Mouse (Mus musculus) embryonic facial prominence, embryonic 11.5 days (tissue): ENCODE measurements around the gene Xrcc3. TPM values are rescaled to one million over a fixed set of nuclear protein-coding genes. Genes with fewer than 3 reads are reported as not detected.

Experiments
- ATAC-seq: fragments of 200-750 bp; cut with Nextera tagmentation; replicated peaks from 2 replicates; pipeline ENCODE4 v1.8.0; 2017; ENCODE audit warnings: low read depth; ENCODE audit not compliant: insufficient number of reproducible peaks, low FRiP score, low TSS enrichment
- DNase-seq: peaks from one replicate; pipeline ENCODE4 v3.0.0-alpha.2; 2015; ENCODE audit warnings: low spot score
- H3K27ac ChIP-seq: fragments of 300-500 bp; sonication (generic); replicated peaks from 2 replicates; pipeline ENCODE4 v1.5.1; 2014; ENCODE audit warnings: mild to moderate bottlenecking, low read depth, low read length, control low read depth
- H3K27me3 ChIP-seq: fragments of 300-500 bp; sonication (generic); 2 replicates; pipeline ENCODE4 v1.6.1; 2014; ENCODE audit warnings: mild to moderate bottlenecking, low read length, moderate library complexity, mixed read lengths; ENCODE audit not compliant: control insufficient read depth, insufficient read depth
- H3K36me3 ChIP-seq: fragments of 300-500 bp; sonication (generic); replicated peaks from 2 replicates; pipeline ENCODE4 v1.6.1; 2014; ENCODE audit warnings: low read depth, mild to moderate bottlenecking, low read length, moderate library complexity, mixed read lengths; ENCODE audit not compliant: control insufficient read depth, insufficient read depth
- H3K4me1 ChIP-seq: fragments of 300-500 bp; sonication (generic); 2 replicates; pipeline ENCODE4 v1.6.1; 2014; ENCODE audit warnings: low read length, mixed read lengths; ENCODE audit not compliant: control insufficient read depth, insufficient read depth
- H3K4me2 ChIP-seq: fragments of 300-500 bp; sonication (generic); 2 replicates; pipeline ENCODE4 v1.6.1; 2014; ENCODE audit warnings: low read depth, mild to moderate bottlenecking, control low read depth, low read length, moderate library complexity
- H3K4me3 ChIP-seq: fragments of 300-500 bp; sonication (generic); 2 replicates; pipeline ENCODE4 v1.5.1; 2014; ENCODE audit warnings: low read depth, low read length, control low read depth
- H3K9ac ChIP-seq: fragments of 300-500 bp; sonication (generic); replicated peaks from 2 replicates; pipeline ENCODE4 v1.6.1; 2014; ENCODE audit warnings: mild to moderate bottlenecking, control low read depth, low read length
- H3K9me3 ChIP-seq: fragments of 300-500 bp; sonication (generic); replicated peaks from 2 replicates; pipeline ENCODE4 v1.6.1; 2016; ENCODE audit warnings: mild to moderate bottlenecking, low read length, inconsistent platforms, mixed read lengths; ENCODE audit not compliant: control insufficient read depth
- WGBS: fragments of 180-500 bp; shearing (Covaris S2); extraction: QIAGEN DNeasy Blood & Tissue Kit; methylation state at CpG from one replicate; pipeline ENCODE4 v1.1.7; 2014; 5-methylcytosine and 5-hydroxymethylcytosine counted together
- polyA plus RNA-seq: library from polyadenylated mRNA; unstranded; fragments of >200 nt; fragmentation: Nextera tagmentation; extraction: Ambion mirVana; gene quantifications from 2 replicates; pipeline ENCODE4 v1.2.1, GENCODE M21; 2014

Gene Xrcc3
- polyA plus RNA-seq, 1 experiment from 2014 or later = 12.7 TPM

DNA sequence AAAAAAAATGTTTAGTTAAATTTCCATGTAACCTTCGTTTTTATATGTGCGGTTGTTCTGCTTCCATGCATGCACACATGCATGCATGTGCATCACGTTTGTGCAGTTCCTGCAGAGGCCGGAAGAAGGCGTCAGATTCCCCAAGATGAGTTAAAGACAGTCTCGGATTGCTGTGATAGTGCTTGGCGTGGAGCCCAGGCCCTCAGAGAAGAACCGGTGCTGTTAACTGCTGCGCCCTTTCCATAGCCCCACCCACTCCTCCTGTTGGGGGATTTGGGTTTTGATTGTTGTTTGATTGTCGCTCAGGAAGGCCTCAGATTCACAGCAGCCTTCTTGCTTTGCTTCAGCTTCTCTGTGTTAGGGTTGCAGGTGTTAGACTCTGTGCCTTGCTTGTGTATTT lies 44.4 kb downstream of the Xrcc3 start:
- DNase-seq = peak; percentile 6
- H3K4me2 ChIP-seq = no peak overlapping the region
- peaks cover 4% of the 10 kb centered on the region for H3K36me3 ChIP-seq
- H3K27me3 ChIP-seq = no peaks in the 10 kb centered on the region
- H3K9me3 ChIP-seq = no peaks in the 10 kb centered on the region
- H3K4me3 ChIP-seq = no peak overlapping the region
- no peaks in the 10 kb centered on the region for H3K4me1 ChIP-seq
- no peak overlapping the region for H3K27ac ChIP-seq
- 45% methylated on average over 10 of the region's 10 CpGs for WGBS
- no peak overlapping the region for H3K9ac ChIP-seq
- ATAC-seq = no peak

DNA sequence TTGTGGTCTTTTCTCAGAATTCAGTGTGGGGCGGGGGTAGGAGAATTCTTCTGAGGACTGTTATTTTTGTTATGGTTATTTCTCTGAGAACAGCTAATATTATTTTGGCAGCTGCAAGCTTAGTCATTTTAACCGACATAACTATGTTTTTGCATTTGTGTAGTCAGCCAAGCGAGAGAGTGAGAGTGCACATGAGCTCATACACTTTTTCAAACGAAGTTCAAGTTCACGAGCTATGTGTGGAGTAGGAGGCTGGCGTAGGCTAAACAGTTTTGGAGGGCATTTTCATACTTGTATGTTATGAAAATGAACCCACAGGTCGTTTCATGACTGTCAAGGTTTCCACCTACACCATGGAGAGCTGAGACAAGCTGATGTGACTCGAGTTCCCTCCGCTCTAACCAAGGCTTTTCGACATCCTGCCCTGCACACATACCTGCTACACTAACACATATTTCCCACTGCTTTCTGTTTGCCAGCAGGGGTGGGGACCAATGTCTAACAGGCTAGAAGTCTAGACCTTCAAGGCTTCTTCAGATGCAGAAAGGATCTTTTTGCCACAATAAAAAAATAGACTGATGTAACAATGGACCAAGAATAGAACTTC lies 45.2 kb downstream of the Xrcc3 start:
- H3K9ac ChIP-seq = no peak overlapping the region
- 93% methylated on average over 10 of the region's 10 CpGs for WGBS
- H3K4me1 ChIP-seq = no peaks in the 10 kb centered on the region
- DNase-seq (no peak), ATAC-seq (no peak)
- H3K36me3 ChIP-seq = no peaks in the 10 kb centered on the region; the same call in 1 of the 2 replicates
- H3K27ac ChIP-seq = no peak overlapping the region
- no peak overlapping the region for H3K4me2 ChIP-seq
- H3K4me3 ChIP-seq = no peak overlapping the region
- no peaks in the 10 kb centered on the region for H3K9me3 ChIP-seq
- H3K27me3 ChIP-seq = no peaks in the 10 kb centered on the region

DNA sequence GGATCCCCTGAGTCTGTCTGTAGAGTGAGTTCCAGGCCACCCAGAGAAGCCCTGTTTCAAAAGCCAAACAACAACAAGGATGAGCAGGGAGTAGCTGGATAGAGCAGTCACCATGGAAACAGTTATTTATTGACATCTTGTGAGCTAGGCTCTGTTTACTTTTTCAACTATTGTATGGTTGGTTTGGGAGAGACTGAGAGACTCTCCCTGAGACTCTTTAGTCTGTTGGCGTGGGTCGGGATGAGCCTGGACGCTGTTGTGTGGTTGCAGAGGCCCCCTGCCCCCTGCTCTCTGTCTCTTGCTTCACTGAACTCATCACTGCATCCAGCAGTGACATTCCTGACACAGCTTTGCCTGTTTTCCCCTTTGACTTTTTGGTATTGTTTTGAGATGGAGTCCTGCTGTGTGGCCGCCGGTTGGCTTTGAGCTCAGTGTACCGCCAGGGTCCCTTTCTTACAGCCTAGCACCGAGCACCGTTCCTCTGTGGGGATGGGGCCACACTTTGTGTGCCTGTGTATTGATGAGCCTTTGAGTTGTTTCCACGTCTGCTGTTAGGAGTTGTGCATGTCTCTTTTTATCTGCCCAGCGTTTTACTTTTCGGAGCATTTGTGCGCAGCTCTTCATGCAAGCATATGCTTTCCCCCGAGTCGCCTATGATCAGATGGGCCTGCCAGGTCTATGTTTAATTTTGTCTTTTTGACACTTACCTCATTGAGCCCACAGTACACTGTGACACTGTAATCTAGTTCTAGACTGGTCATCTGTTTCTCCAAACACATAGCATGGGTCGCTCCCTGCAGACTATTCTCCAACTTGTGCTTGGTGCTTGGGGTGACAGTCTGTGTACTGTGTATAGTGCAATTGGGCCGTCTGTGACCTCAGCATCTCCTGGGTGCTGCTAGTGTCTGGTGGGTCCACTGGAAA lies 47.1 kb downstream of the Xrcc3 start:
- Histone ChIP-seq H3K4me1 (no peaks in the 10 kb centered on the region), H3K4me3 (no peak overlapping the region), H3K27ac (no peak overlapping the region), H3K4me2 (no peak overlapping the region), H3K36me3 (no peaks in the 10 kb centered on the region), H3K27me3 (no peaks in the 10 kb centered on the region), H3K9ac (peak overlapping the region; percentile 18; the same call in 1 of the 2 replicates), H3K9me3 (no peaks in the 10 kb centered on the region)
- WGBS = 45% methylated on average over 16 of the region's 16 CpGs
- 0 out of 2 replicates have a peak, but pooled peaks have one; percentile 53 for ATAC-seq
- DNase-seq = no peak

DNA sequence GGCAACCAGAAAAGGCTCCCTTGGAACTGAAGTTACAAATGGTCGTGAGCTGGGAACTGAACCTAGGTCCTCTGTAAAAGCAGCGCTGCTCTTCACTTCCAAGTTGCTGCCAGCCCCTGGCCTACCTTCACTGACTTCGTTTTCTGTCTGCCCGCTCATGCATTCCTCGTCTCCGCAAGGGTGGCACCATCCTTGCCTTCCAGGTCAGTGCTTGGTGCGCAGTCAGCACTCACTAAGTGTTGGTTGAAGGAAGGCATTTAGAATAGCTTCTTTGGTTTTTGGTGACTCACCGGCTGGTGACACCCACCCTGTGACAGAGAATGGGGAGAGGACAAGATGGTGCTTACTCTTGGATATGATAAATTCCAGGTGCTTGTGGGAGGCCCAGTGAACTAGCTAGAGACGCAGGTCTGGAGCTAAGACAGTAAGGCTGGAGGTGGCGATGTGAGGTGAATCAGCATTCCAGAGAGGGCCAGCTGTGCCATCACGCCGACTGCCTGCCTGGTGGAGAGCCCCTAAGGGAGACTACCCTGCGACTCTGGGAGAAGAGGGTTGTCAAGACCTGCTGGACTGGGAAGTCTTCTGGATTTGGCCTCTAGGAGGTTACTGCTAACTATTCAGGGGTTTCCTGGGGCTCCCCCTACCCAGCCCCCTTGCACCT lies 50.9 kb downstream of the Xrcc3 start:
- WGBS = 88% methylated on average over 13 of the region's 13 CpGs
- H3K36me3 ChIP-seq = no peaks in the 10 kb centered on the region
- no peak overlapping the region for H3K4me3 ChIP-seq
- H3K9ac ChIP-seq = no peak overlapping the region
- no peak overlapping the region for H3K27ac ChIP-seq
- H3K9me3 ChIP-seq = no peaks in the 10 kb centered on the region
- peaks cover 2% of the 10 kb centered on the region; the same call in 1 of the 2 replicates for H3K4me1 ChIP-seq
- H3K4me2 ChIP-seq = no peak overlapping the region
- no peaks in the 10 kb centered on the region for H3K27me3 ChIP-seq
- ATAC-seq (no peak), DNase-seq (no peak)

DNA sequence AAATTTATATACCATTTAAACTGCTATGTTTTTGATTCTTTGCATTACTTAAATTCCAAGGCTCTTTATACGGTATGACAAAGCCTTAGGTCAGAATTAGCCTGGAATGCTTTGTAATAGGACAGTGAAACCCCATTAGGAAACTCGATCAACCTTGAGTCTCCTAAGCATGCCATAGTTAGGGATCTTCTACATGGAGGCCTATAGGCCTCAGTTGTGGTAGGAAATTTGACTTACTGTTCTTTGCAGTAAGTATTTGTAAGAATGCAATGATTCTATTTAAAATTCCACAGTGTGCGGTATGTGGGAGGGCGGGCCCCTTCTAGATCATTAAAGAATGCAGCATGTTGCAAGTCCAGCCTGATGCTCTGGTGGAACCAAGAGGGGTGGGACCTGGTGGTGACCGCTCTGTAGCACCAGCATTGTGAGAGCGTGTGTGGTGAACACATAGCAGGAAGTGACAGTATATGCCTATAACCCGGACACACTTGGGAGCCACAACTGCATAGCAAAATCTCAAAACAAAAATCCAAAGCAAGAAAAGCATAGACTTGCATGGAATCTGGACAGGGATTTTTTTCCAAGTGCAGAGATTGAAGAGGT lies 53.3 kb downstream of the Xrcc3 start:
- ATAC-seq (no peak), DNase-seq (no peak)
- H3K9ac ChIP-seq = no peak overlapping the region
- H3K4me3 ChIP-seq = peak overlapping the region; percentile 91; the same call in 1 of the 2 replicates
- 78% methylated on average over 7 of the region's 7 CpGs for WGBS
- H3K4me2 ChIP-seq = peak overlapping the region; percentile 5; the same call in 1 of the 2 replicates
- no peaks in the 10 kb centered on the region for H3K36me3 ChIP-seq
- H3K27me3 ChIP-seq = no peaks in the 10 kb centered on the region
- no peak overlapping the region for H3K27ac ChIP-seq
- H3K9me3 ChIP-seq = no peaks in the 10 kb centered on the region
- H3K4me1 ChIP-seq = peaks cover 2% of the 10 kb centered on the region; the same call in 1 of the 2 replicates

DNA sequence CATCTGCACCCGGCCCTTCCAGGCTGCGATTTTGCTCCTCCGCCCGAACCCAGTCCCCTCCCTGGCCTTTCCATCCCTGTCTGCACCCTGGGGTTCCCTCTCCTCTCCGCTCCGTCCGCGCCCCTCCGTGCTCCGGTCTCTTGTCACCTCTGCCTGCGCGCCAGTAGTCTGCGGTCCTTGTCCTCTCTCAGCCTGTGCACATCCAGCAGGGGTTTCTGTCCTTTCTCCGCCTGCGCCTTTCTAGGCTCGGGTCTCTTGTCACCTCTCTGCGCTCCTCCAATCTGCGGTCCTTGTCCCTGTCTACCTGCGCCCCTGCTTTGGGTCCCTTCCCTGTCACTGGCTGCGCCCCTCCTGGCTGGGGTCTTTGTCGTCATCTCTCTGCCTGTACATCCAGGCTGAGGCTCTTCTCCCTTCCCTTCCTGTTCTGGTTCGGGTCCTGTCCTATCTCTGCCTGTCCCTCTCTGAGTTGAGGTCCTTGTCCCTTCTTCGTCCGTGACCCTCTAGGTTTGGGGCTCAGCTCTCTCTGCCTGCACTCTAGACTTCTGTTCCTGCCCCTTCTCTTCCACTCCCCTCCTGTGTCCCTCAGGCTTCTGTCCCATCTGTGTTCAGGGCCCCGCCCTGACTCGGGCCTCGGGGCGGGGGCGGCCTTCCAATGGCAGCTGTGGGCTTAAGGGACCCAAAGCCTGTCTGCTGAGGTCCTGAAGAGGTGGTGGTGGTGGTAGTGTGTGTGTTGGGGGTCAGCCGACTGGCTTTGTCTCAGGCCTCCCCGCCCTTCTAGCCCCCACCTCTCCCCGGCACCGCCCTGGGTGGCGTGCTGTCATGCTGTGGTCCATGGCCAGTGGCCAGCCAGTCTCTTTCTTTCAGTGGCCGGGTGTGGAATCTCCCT lies 54.3 kb downstream of the Xrcc3 start:
- H3K9me3 ChIP-seq = no peaks in the 10 kb centered on the region
- DNase-seq (no peak), ATAC-seq (peak; percentile 55)
- H3K36me3 ChIP-seq = no peaks in the 10 kb centered on the region
- no peaks in the 10 kb centered on the region for H3K27me3 ChIP-seq
- WGBS = 3% methylated on average over 35 of the region's 35 CpGs
- H3K9ac ChIP-seq = peak overlapping the region; percentile 96
- H3K4me3 ChIP-seq = peak overlapping the region; percentile 91
- peaks cover 2% of the 10 kb centered on the region; the same call in 1 of the 2 replicates for H3K4me1 ChIP-seq
- peak overlapping the region; percentile 81 for H3K27ac ChIP-seq
- peak overlapping the region; percentile 99 for H3K4me2 ChIP-seq
